Mouse (Mus musculus): Measurements from ENCODE around the gene Crbn. TPM values are rescaled to one million over a fixed set of nuclear protein-coding genes. Genes with fewer than 3 reads are reported as not detected.

Gene Crbn
- polyA plus RNA-seq, 1 experiment from 2014 or later: 19.6 TPM

- H3K9ac ChIP-seq (replicated peaks): peak overlapping the region; percentile 26; the same call in 1 of the 2 replicates
- TF ChIP-seq CTCF (IDR thresholded peaks at IDR 0.05; ENCODE audit: low read depth) (no peak), EP300 (IDR thresholded peaks at IDR 0.05; ENCODE audit: low read depth) (no peak)
- no peaks in the 10 kb centered on the region for H3K9me3 ChIP-seq (ENCODE audit: low read length)
- H3K4me2 ChIP-seq (ENCODE audit: low read depth, low read length): peak overlapping the region; percentile 55
- H3K36me3 ChIP-seq (replicated peaks; ENCODE audit: insufficient read depth, low read length): peaks cover 34% of the 10 kb centered on the region
- no peaks in the 10 kb centered on the region for H3K27me3 ChIP-seq (ENCODE audit: insufficient read depth, low read length)
- ATAC-seq: no peak
- no peak for DNase-seq
- H3K4me3 ChIP-seq (ENCODE audit: low read depth, low read length): peak overlapping the region; percentile 18; the same call in 1 of the 2 replicates
- 50% methylated on average over 13 of the region's 13 CpGs for WGBS (ENCODE audit: insufficient replicate concordance)
- H3K27ac ChIP-seq (ENCODE audit: low read depth): peak overlapping the region; percentile 29; the same call in 1 of the 2 replicates
- peaks cover 11% of the 10 kb centered on the region for H3K4me1 ChIP-seq (ENCODE audit: insufficient read depth)
Observed at GRCm38 (mm10) chr6:106794094-106794814, 5.6 kb downstream of the Crbn start.

- Histone ChIP-seq H3K27me3 (ENCODE audit: insufficient read depth, low read length) (no peaks in the 10 kb centered on the region), H3K27ac (ENCODE audit: low read depth) (no peak overlapping the region), H3K4me1 (ENCODE audit: insufficient read depth) (peaks cover 5% of the 10 kb centered on the region), H3K4me2 (ENCODE audit: low read depth, low read length) (peak overlapping the region; percentile 55), H3K9me3 (ENCODE audit: low read length) (no peaks in the 10 kb centered on the region), H3K9ac (replicated peaks) (no peak overlapping the region), H3K36me3 (replicated peaks; ENCODE audit: insufficient read depth, low read length) (peaks cover 40% of the 10 kb centered on the region), H3K4me3 (ENCODE audit: low read depth, low read length) (0 out of 2 replicates have a peak overlapping the region, but pooled peaks have one; percentile 18)
- TF ChIP-seq EP300 (IDR thresholded peaks at IDR 0.05; ENCODE audit: low read depth): no peak
- no peak for ATAC-seq
- WGBS (ENCODE audit: insufficient replicate concordance): 90% methylated on average over 10 of the region's 10 CpGs
- DNase-seq: no peak
Observed at GRCm38 (mm10) chr6:106793621-106794020, 6.3 kb downstream of the Crbn start.

- no peaks in the 10 kb centered on the region; the same call in 1 of the 2 replicates for H3K4me1 ChIP-seq (ENCODE audit: insufficient read depth)
- ATAC-seq (no peak), DNase-seq (no peak)
- H3K27ac ChIP-seq (ENCODE audit: low read depth): no peak overlapping the region
- no peaks in the 10 kb centered on the region for H3K9me3 ChIP-seq (ENCODE audit: low read length)
- H3K36me3 ChIP-seq (replicated peaks; ENCODE audit: insufficient read depth, low read length): peaks cover 45% of the 10 kb centered on the region
- H3K4me3 ChIP-seq (ENCODE audit: low read depth, low read length): no peak overlapping the region
- WGBS (ENCODE audit: insufficient replicate concordance): 84% methylated on average over 7 of the region's 7 CpGs
- no peaks in the 10 kb centered on the region for H3K27me3 ChIP-seq (ENCODE audit: insufficient read depth, low read length)
- TF ChIP-seq EP300 (IDR thresholded peaks at IDR 0.05; ENCODE audit: low read depth): no peak
- no peak for TF ChIP-seq CTCF (IDR thresholded peaks at IDR 0.05; ENCODE audit: low read depth)
- no peak overlapping the region for H3K4me2 ChIP-seq (ENCODE audit: low read depth, low read length)
- H3K9ac ChIP-seq (replicated peaks): no peak overlapping the region
Observed at GRCm38 (mm10) chr6:106793088-106793487, 6.8 kb downstream of the Crbn start.

- DNase-seq: no peak
- TF ChIP-seq EP300 (IDR thresholded peaks at IDR 0.05; ENCODE audit: low read depth) (no peak), CTCF (IDR thresholded peaks at IDR 0.05; ENCODE audit: low read depth) (no peak)
- WGBS (ENCODE audit: insufficient replicate concordance): 80% methylated on average over 5 of the region's 5 CpGs
- H3K9ac ChIP-seq (replicated peaks): no peak overlapping the region
- H3K4me1 ChIP-seq (ENCODE audit: insufficient read depth): no peaks in the 10 kb centered on the region
- ATAC-seq: no peak
- H3K27ac ChIP-seq (ENCODE audit: low read depth): no peak overlapping the region
- H3K36me3 ChIP-seq (replicated peaks; ENCODE audit: insufficient read depth, low read length): peaks cover 50% of the 10 kb centered on the region
- no peak overlapping the region for H3K4me3 ChIP-seq (ENCODE audit: low read depth, low read length)
- H3K9me3 ChIP-seq (ENCODE audit: low read length): no peaks in the 10 kb centered on the region
- no peaks in the 10 kb centered on the region for H3K27me3 ChIP-seq (ENCODE audit: insufficient read depth, low read length)
- H3K4me2 ChIP-seq (ENCODE audit: low read depth, low read length): no peak overlapping the region
Observed at GRCm38 (mm10) chr6:106792486-106792885, 7.4 kb downstream of the Crbn start.

- no peaks in the 10 kb centered on the region for H3K27me3 ChIP-seq (ENCODE audit: insufficient read depth, low read length)
- no peak for DNase-seq
- no peaks in the 10 kb centered on the region for H3K9me3 ChIP-seq (ENCODE audit: low read length)
- TF ChIP-seq EP300 (IDR thresholded peaks at IDR 0.05; ENCODE audit: low read depth) (no peak), CTCF (IDR thresholded peaks at IDR 0.05; ENCODE audit: low read depth) (no peak)
- no peak overlapping the region for H3K4me3 ChIP-seq (ENCODE audit: low read depth, low read length)
- H3K27ac ChIP-seq (ENCODE audit: low read depth): no peak overlapping the region
- H3K36me3 ChIP-seq (replicated peaks; ENCODE audit: insufficient read depth, low read length): peaks cover 59% of the 10 kb centered on the region
- H3K4me2 ChIP-seq (ENCODE audit: low read depth, low read length): no peak overlapping the region
- no peaks in the 10 kb centered on the region for H3K4me1 ChIP-seq (ENCODE audit: insufficient read depth)
- ATAC-seq: no peak
- no peak overlapping the region for H3K9ac ChIP-seq (replicated peaks)
- WGBS (ENCODE audit: insufficient replicate concordance): 80% methylated on average over 8 of the region's 8 CpGs
Observed at GRCm38 (mm10) chr6:106791429-106791828, 8.4 kb downstream of the Crbn start.

- H3K27me3 ChIP-seq (ENCODE audit: insufficient read depth, low read length): no peaks in the 10 kb centered on the region
- no peaks in the 10 kb centered on the region for H3K9me3 ChIP-seq (ENCODE audit: low read length)
- WGBS (ENCODE audit: insufficient replicate concordance): 71% methylated on average over 3 of the region's 3 CpGs
- no peak overlapping the region for H3K4me2 ChIP-seq (ENCODE audit: low read depth, low read length)
- H3K4me1 ChIP-seq (ENCODE audit: insufficient read depth): no peaks in the 10 kb centered on the region
- H3K27ac ChIP-seq (ENCODE audit: low read depth): no peak overlapping the region
- no peak overlapping the region for H3K4me3 ChIP-seq (ENCODE audit: low read depth, low read length)
- no peak for TF ChIP-seq CTCF (IDR thresholded peaks at IDR 0.05; ENCODE audit: low read depth)
- no peak for TF ChIP-seq EP300 (IDR thresholded peaks at IDR 0.05; ENCODE audit: low read depth)
- no peak overlapping the region for H3K9ac ChIP-seq (replicated peaks)
- no peak for DNase-seq
- no peak for ATAC-seq
- H3K36me3 ChIP-seq (replicated peaks; ENCODE audit: insufficient read depth, low read length): peaks cover 54% of the 10 kb centered on the region
Observed at GRCm38 (mm10) chr6:106787138-106787537, 12.7 kb downstream of the Crbn start.
